Mouse (Mus musculus) E14TG2a.4 (cell line): ENCODE measurements around the gene Mrpl39.

Experiments
- CTCF ChIP-seq: conservative IDR thresholded peaks from 2 replicates; pipeline ENCODE4 v1.5.1; 2014; ENCODE audit warnings: low read length
- NANOG ChIP-seq: IDR thresholded peaks from 2 replicates; pipeline ENCODE4 v1.6.1; 2014; ENCODE audit warnings: borderline replicate concordance, low read length, mixed read lengths

DNA sequence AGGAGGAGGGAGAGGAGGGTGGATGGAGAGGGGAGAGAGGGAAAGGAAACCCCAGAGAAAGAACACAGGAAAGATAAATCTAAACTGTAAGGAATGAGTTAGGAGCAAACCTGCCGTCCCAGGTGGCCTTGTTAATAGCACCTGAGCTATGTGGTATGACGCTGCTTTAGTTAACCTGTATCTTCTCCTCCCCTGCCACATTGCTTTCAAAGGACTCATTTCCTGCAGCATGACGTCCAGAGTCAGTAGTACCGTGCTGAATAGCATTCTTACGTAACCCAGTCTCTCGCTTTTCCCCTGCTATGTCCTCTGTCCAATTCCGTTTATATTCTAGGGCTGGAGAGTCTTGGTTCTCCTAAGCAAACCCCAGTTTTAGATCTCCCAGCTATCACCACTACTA, 35.3 kb upstream of the Mrpl39 start:
- no peak for TF ChIP-seq CTCF
- TF ChIP-seq NANOG = no peak
